Mouse (Mus musculus) MEL (cell line): ENCODE results near the gene Jrkl. TPM values are rescaled to one million over a fixed set of nuclear protein-coding genes. Genes with fewer than 3 reads are reported as not detected.

Source experiments
- DNase-seq: peaks from one replicate; pipeline ENCODE4 v3.0.0; 2011; ENCODE audit warnings: low read depth, low spot score
- H3K27ac ChIP-seq: 2 replicates; pipeline ENCODE4 v1.5.1; 2012; ENCODE audit warnings: low read depth, mild to moderate bottlenecking, control low read depth, low read length, moderate library complexity; ENCODE audit not compliant: control insufficient read depth
- H3K27me3 ChIP-seq, 2 experiments: fragments of 150-350 bp in 1 of 2; sonication (generic) in 1 of 2; 2 replicates each; pipeline ENCODE4 v1.6.1; 2012; ENCODE audit warnings: low read length in 2 of 2, mild to moderate bottlenecking in 2 of 2, improper control_type of control experiment in 1 of 2, moderate library complexity in 1 of 2; ENCODE audit not compliant: insufficient read depth in 2 of 2, control insufficient read depth in 1 of 2
- H3K36me3 ChIP-seq, 2 experiments: 2 replicates each; pipeline ENCODE4 v1.6.1; 2012 to 2014; ENCODE audit warnings: low read length in 2 of 2, improper control_type of control experiment in 1 of 2, inconsistent platforms in 1 of 2, mild to moderate bottlenecking in 1 of 2; ENCODE audit not compliant: insufficient read depth in 2 of 2, control insufficient read depth in 1 of 2
- H3K4me1 ChIP-seq, 2 experiments: fragments of 150-350 bp in 1 of 2; sonication (generic) in 1 of 2; 2 replicates each; pipeline ENCODE4 v1.6.1; 2012; ENCODE audit warnings: low read length in 2 of 2, improper control_type of control experiment in 1 of 2, mild to moderate bottlenecking in 1 of 2; ENCODE audit not compliant: insufficient read depth in 2 of 2, control insufficient read depth in 1 of 2
- H3K4me3 ChIP-seq, 2 experiments: fragments of 150-350 bp in 1 of 2; sonication (generic) in 1 of 2; 2 replicates each; pipeline ENCODE4 v1.5.1; 2012; ENCODE audit warnings: low read depth in 2 of 2, low read length in 2 of 2, mild to moderate bottlenecking in 2 of 2, moderate library complexity in 2 of 2, control low read depth in 1 of 2, improper control_type of control experiment in 1 of 2; ENCODE audit not compliant: control insufficient read depth in 1 of 2, insufficient read depth in 1 of 2
- H3K79me2 ChIP-seq: 2 replicates; pipeline ENCODE4 v1.6.1; 2012; ENCODE audit warnings: mild to moderate bottlenecking, low read length, moderate library complexity; ENCODE audit not compliant: control insufficient read depth, poor library complexity, insufficient read depth
- H3K9ac ChIP-seq: 2 replicates; pipeline ENCODE4 v1.6.1; 2012; ENCODE audit warnings: low read depth, mild to moderate bottlenecking, control low read depth, low read length, moderate library complexity; ENCODE audit not compliant: control insufficient read depth, poor library complexity, severe bottlenecking
- H3K9me3 ChIP-seq: fragments of 150-350 bp; sonication (generic); replicated peaks from 2 replicates; pipeline ENCODE4 v1.6.1; 2012; ENCODE audit warnings: mild to moderate bottlenecking, low read length, improper control_type of control experiment, moderate library complexity; ENCODE audit not compliant: insufficient read depth
- CTCF ChIP-seq, 3 experiments: IDR thresholded peaks in 2 of 3; conservative IDR thresholded peaks in 1 of 3; 2 replicates each; pipeline ENCODE4 v1.5.1; 2011 to 2012; ENCODE audit warnings: low read length in 3 of 3, low read depth in 2 of 3, mild to moderate bottlenecking in 2 of 3, improper control_type of control experiment in 1 of 3, inconsistent platforms in 1 of 3, mixed read lengths in 1 of 3, moderate library complexity in 1 of 3; ENCODE audit not compliant: control insufficient read depth in 1 of 3, insufficient read depth in 1 of 3, poor library complexity in 1 of 3, severe bottlenecking in 1 of 3
- E2F4 ChIP-seq: IDR thresholded peaks from 2 replicates; pipeline ENCODE4 v1.6.1; 2011; ENCODE audit warnings: low read depth, low read length, improper control_type of control experiment, borderline replicate concordance
- GATA1 ChIP-seq: IDR thresholded peaks from 2 replicates; pipeline ENCODE4 v1.6.1; 2011; ENCODE audit warnings: low read depth, low read length, improper control_type of control experiment
- HCFC1 ChIP-seq: IDR thresholded peaks from 2 replicates; pipeline ENCODE4 v1.6.1; 2012; ENCODE audit warnings: low read depth, mild to moderate bottlenecking, inconsistent platforms, low read length, improper control_type of control experiment, moderate library complexity
- JUND ChIP-seq: IDR thresholded peaks from 2 replicates; pipeline ENCODE4 v1.6.1; 2011; ENCODE audit warnings: low read depth, mild to moderate bottlenecking, improper control_type of control experiment, low read length
- MAX ChIP-seq: IDR thresholded peaks from 2 replicates; pipeline ENCODE4 v1.6.1; 2011; ENCODE audit warnings: low read length, improper control_type of control experiment
- MAZ ChIP-seq: IDR thresholded peaks from 2 replicates; pipeline ENCODE4 v1.6.1; 2012; ENCODE audit warnings: low read depth, mild to moderate bottlenecking, inconsistent platforms, low read length, improper control_type of control experiment
- MEF2A ChIP-seq: IDR thresholded peaks from 2 replicates; pipeline ENCODE4 v1.6.1; 2014; ENCODE audit warnings: low read depth, mild to moderate bottlenecking, inconsistent platforms, low read length, improper control_type of control experiment; ENCODE audit not compliant: poor library complexity, insufficient replicate concordance, severe bottlenecking; ENCODE audit errors: extremely low read depth
- MXI1 ChIP-seq: IDR thresholded peaks from 2 replicates; pipeline ENCODE4 v1.6.1; 2011; ENCODE audit warnings: mild to moderate bottlenecking, low read depth, low read length, improper control_type of control experiment
- MYB ChIP-seq: IDR thresholded peaks from 2 replicates; pipeline ENCODE4 v1.6.1; 2011; ENCODE audit warnings: mild to moderate bottlenecking, low read depth, low read length, improper control_type of control experiment
- NELFE ChIP-seq: IDR thresholded peaks from 2 replicates; pipeline ENCODE4 v1.6.1; 2011; ENCODE audit warnings: low read depth, low read length, improper control_type of control experiment
- POLR2AphosphoS2 ChIP-seq: IDR thresholded peaks from 2 replicates; pipeline ENCODE4 v1.6.1; 2011; ENCODE audit warnings: low read length, improper control_type of control experiment
- RAD21 ChIP-seq: IDR thresholded peaks from 2 replicates; pipeline ENCODE4 v1.6.1; 2011; ENCODE audit warnings: mild to moderate bottlenecking, low read depth, low read length, improper control_type of control experiment
- RCOR1 ChIP-seq: IDR thresholded peaks from 2 replicates; pipeline ENCODE4 v1.6.1; 2012; ENCODE audit warnings: low read depth, mild to moderate bottlenecking, inconsistent platforms, low read length, improper control_type of control experiment
- SIN3A ChIP-seq: IDR thresholded peaks from 2 replicates; pipeline ENCODE4 v1.6.1; 2012; ENCODE audit warnings: low read length, improper control_type of control experiment, inconsistent platforms
- SMC3 ChIP-seq: IDR thresholded peaks from 2 replicates; pipeline ENCODE4 v1.6.1; 2011; ENCODE audit warnings: low read depth, low read length, improper control_type of control experiment
- TBP ChIP-seq: IDR thresholded peaks from 2 replicates; pipeline ENCODE4 v1.8.0; 2011; ENCODE audit warnings: low read depth, low read length, improper control_type of control experiment
- UBTF ChIP-seq: IDR thresholded peaks from 2 replicates; pipeline ENCODE4 v1.6.1; 2012; ENCODE audit warnings: low read depth, mild to moderate bottlenecking, inconsistent platforms, low read length, improper control_type of control experiment, moderate library complexity, borderline replicate concordance; ENCODE audit not compliant: insufficient read depth
- USF1 ChIP-seq: IDR thresholded peaks from 2 replicates; pipeline ENCODE4 v1.6.1; 2014; ENCODE audit warnings: low read depth, mild to moderate bottlenecking, inconsistent platforms, low read length, improper control_type of control experiment, moderate library complexity
- ZC3H11A ChIP-seq: IDR thresholded peaks from 2 replicates; pipeline ENCODE4 v1.6.1; 2012; ENCODE audit warnings: low read depth, mild to moderate bottlenecking, inconsistent platforms, low read length, improper control_type of control experiment
- ZKSCAN1 ChIP-seq: IDR thresholded peaks from 2 replicates; pipeline ENCODE4 v1.6.1; 2012; ENCODE audit warnings: low read depth, mild to moderate bottlenecking, inconsistent platforms, low read length, improper control_type of control experiment, moderate library complexity
- ZMIZ1 ChIP-seq: IDR thresholded peaks from 2 replicates; pipeline ENCODE4 v1.6.1; 2012; ENCODE audit warnings: low read depth, mild to moderate bottlenecking, inconsistent platforms, low read length, improper control_type of control experiment, moderate library complexity
- ZNF384 ChIP-seq: IDR thresholded peaks from 2 replicates; pipeline ENCODE4 v1.6.1; 2012; ENCODE audit warnings: low read depth, mild to moderate bottlenecking, inconsistent platforms, low read length, improper control_type of control experiment
- polyA plus RNA-seq, 2 experiments: library from polyadenylated mRNA; stranded (reverse) in 1 of 2; unstranded in 1 of 2; fragments of >175 nt in 1 of 2; fragments of >200 nt in 1 of 2; gene quantifications; 2 replicates each; pipeline versions ENCODE4 v1.2.1 to v1.2.4; 2012; ENCODE audit warnings: low replicate concordance in 2 of 2, low read depth in 1 of 2; ENCODE audit not compliant: insufficient read length in 2 of 2, insufficient read depth in 1 of 2, missing spikeins in 1 of 2
- total RNA-seq: library from RNA; depleted of rRNA; stranded (reverse); fragments of 300-350 nt; gene quantifications from 2 replicates; pipeline ENCODE4 v1.2.3, GENCODE M21; 2012

Gene Jrkl
- total and polyA plus RNA-seq, 3 experiments, result 1.7 to 3.1 TPM; not detected in 1

DNA sequence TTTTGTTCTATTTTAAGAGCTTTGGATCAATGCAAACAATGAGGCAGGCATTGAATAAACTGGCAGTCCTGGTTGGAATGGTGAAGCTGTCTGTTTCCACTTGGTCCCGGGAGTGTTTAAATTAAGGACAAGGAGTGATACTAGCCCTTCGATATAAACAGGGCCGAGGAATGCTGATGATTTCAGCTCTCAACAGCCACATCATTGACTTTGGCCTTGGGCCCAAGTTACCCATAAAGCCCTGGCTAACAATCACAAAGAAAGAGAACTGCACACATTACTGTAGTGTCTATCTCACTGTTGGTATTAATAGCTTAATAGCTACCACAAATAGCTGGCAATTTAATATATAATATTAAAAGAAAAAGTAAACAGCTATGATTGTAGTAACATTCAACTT is 45.5 kb downstream of the Jrkl start:
- H3K27ac ChIP-seq, result no peak overlapping the region

DNA sequence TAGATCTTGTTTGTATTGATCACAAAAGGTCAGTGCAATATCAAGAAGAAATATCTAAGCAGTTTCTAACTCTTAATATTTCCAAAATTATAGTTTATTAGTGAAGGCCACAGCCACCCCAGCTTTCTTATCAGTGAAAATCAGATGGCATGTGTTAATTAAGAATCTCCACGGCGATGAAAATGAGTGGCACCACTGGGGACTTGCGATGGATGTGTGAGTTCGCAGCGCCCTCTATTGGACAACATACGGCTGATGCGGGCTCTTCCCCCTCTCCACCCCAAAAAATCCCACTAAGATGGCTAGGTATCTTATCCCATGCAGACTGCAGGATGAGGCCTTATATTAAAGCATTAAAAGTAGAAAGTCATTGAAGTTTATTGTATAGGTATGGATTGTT is 49.9 kb downstream of the Jrkl start:
- H3K4me3 ChIP-seq, result no peak overlapping the region
- TF ChIP-seq ZMIZ1 (no peak), MAZ (no peak), RAD21 (peak; percentile 89), SIN3A (no peak), SMC3 (peak; percentile 72), NELFE (no peak), GATA1 (0 out of 2 replicates have a peak, but pooled peaks have one; percentile 14), ZC3H11A (peak; percentile 71), E2F4 (no peak), CTCF (IDR thresholded peaks at IDR 0.05 in 2 of 3, conservative IDR thresholded peaks at IDR 0.05 in 1 of 3; ENCODE audit: control insufficient read depth in 1 of 3, insufficient read depth in 1 of 3, low read depth in 2 of 3, low read length in 3 of 3, poor library complexity in 1 of 3, severe bottlenecking in 1 of 3) (peak; percentile 89 to 98 (median 94)), ZNF384 (no peak)
- peak; percentile 87 for DNase-seq
- H3K27ac ChIP-seq, result no peak overlapping the region
- H3K9ac ChIP-seq, result no peak overlapping the region
- no peaks in the 10 kb centered on the region for H3K36me3 ChIP-seq
- H3K79me2 ChIP-seq, result no peaks in the 10 kb centered on the region
- H3K9me3 ChIP-seq, result no peaks in the 10 kb centered on the region
- H3K27me3 ChIP-seq, result no peaks in the 10 kb centered on the region
- H3K4me1 ChIP-seq, result no peaks in the 10 kb centered on the region

More for the DNA sequence above, 45.5 kb downstream of the Jrkl start:
- TF ChIP-seq MXI1, result no peak
- no peak for TF ChIP-seq ZMIZ1
- TF ChIP-seq MAX, result no peak
- TF ChIP-seq, all 39 proteins: peak for 0
- DNase-seq, result no peak
- H3K79me2 ChIP-seq, result no peaks in the 10 kb centered on the region
- H3K9ac ChIP-seq, result no peak overlapping the region
- H3K36me3 ChIP-seq, result no peaks in the 10 kb centered on the region
- H3K4me3 ChIP-seq, result no peak overlapping the region
- H3K9me3 ChIP-seq, result no peaks in the 10 kb centered on the region
- no peaks in the 10 kb centered on the region for H3K27me3 ChIP-seq
- peaks cover 2 to 5% of the 10 kb centered on the region in 2 experiments; a peak in 1 of 4 replicates for H3K4me1 ChIP-seq

DNA sequence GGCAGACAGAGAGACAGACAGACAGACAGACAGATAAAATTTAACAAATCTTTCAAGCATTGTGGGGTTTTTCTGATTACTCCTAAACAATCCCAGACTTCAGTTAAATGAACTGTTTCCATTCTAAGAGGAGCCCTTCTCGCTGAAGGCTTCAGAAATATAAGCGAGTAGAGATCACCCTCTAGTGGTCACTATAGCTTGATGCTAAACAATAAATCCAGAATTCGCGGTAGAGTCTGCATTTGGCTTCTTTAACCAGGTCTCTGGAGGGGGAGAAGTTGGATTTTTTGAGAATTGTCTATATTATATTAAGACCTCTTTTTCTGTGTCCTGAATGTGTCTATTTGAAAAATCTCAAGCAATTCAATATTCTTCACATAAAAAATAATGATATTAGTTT is 50.4 kb downstream of the Jrkl start:
- Histone ChIP-seq H3K9me3 (no peaks in the 10 kb centered on the region), H3K79me2 (no peaks in the 10 kb centered on the region), H3K27ac (no peak overlapping the region), H3K27me3 (no peaks in the 10 kb centered on the region), H3K4me3 (no peak overlapping the region), H3K4me1 (no peaks in the 10 kb centered on the region), H3K9ac (no peak overlapping the region), H3K36me3 (no peaks in the 10 kb centered on the region)
- TF ChIP-seq GATA1 (0 out of 2 replicates have a peak, but pooled peaks have one; percentile 3), SMC3 (peak; percentile 97), JUND (0 out of 2 replicates have a peak, but pooled peaks have one; percentile 26), POLR2AphosphoS2 (no peak), RCOR1 (no peak), ZC3H11A (peak; percentile 92), UBTF (no peak), MAZ (no peak), ZKSCAN1 (no peak), SIN3A (no peak), TBP (0 out of 2 replicates have a peak, but pooled peaks have one; percentile 22), MEF2A (no peak), HCFC1 (no peak), CTCF (IDR thresholded peaks at IDR 0.05 in 2 of 3, conservative IDR thresholded peaks at IDR 0.05 in 1 of 3; ENCODE audit: control insufficient read depth in 1 of 3, insufficient read depth in 1 of 3, low read depth in 2 of 3, low read length in 3 of 3, poor library complexity in 1 of 3, severe bottlenecking in 1 of 3) (peak in 2 of 3 experiments; percentile 40 to 82), RAD21 (peak; percentile 100), MYB (no peak), USF1 (no peak), NELFE (no peak)
- peak; percentile 84 for DNase-seq
